Mouse (Mus musculus): ENCODE data around the gene Tnf.

Gene Tnf

DNA sequence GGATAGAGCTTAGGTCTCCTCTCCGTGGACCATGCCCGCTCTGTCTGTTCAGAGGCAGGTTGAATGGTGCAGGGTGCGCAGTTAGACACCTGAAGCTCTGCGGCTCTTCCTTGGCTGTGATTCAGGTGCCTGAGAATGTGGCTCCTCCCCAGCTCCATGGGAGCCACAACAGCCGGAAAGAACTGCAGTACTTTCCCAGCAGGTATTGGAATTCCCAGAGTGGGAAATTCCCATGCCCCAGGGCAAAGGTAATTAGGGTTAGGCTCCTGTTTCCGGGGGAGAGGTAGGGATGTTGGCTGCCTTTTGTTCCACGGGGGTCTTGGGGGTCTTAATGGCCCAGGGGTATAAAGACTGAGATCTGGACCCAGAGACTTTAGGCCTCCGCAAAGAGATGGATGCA is 2.9 kb downstream of the Tnf start:
- DNase-seq (ENCODE audit: low spot score in 2 of 2) = no peak

DNA sequence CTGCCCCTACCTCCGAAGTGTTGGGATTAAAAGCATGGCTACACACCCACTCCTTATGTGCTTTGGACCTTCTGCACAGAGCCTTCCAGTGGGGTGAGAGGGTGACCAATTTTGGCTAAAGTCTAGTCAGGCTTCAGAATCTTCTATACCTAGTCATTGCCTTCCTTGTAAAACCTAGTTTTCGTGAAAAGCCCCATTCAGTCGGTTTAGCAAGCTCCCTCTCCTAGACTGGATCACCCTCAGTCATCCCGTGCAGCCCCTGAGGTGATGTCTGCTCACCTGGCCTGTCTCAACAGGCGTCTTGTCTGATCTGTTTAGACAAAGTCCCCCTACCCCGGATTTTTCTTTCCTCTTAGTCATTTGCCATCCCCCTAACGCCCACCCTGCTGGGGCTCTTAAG is 3.8 kb downstream of the Tnf start:
- DNase-seq (ENCODE audit: low spot score in 2 of 2) = no peak

GRCm38 (mm10) chr17:35197126-35197525 is 4.7 kb downstream of the Tnf start:
- DNase-seq (ENCODE audit: low spot score in 2 of 2) = no peak

DNA sequence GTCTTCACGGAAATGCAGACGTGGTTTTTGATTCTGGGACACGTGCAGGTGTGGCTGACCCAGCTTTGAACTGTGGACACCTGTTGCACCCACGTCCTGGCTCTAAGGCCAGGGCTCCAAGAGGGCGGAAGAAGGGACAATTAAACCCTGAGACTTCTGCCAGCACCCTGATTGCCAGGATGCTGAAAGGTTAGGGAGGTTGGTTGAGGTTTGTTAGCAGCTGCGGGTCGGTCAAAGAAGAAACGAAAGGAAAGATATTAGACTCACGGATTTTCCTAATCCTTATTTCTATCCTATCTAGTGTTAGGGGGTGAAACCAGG is 5.5 kb downstream of the Tnf start:
- DNase-seq (ENCODE audit: low spot score in 2 of 2) = no peak

- peak; percentile 83 to 92 for DNase-seq (ENCODE audit: low spot score in 2 of 2)
Observed at GRCm38 (mm10) chr17:35195631-35196320, 6.0 kb downstream of the Tnf start.

- DNase-seq (ENCODE audit: low spot score in 2 of 2) = peak; percentile 30 to 36
Observed at GRCm38 (mm10) chr17:35194844-35195630, 6.8 kb downstream of the Tnf start.

- peak; percentile 51 to 81 for DNase-seq (ENCODE audit: low spot score in 2 of 2)
Observed at GRCm38 (mm10) chr17:35193881-35194843, 7.6 kb downstream of the Tnf start, which contains the start of gene Ltb. Gene Ltb (plus strand): TSS chr17:35194439.

GRCm38 (mm10) chr17:35192924-35193323 is 8.9 kb downstream of the Tnf start:
- DNase-seq (ENCODE audit: low spot score in 2 of 2) = no peak

GRCm38 (mm10) chr17:35191723-35192122 is 10.1 kb downstream of the Tnf start:
- no peak for DNase-seq (ENCODE audit: low spot score in 2 of 2)

- DNase-seq (ENCODE audit: low spot score in 2 of 2) = peak in 1 of 2 experiments; percentile 35
Observed at GRCm38 (mm10) chr17:35190096-35190495, 11.7 kb downstream of the Tnf start.

- DNase-seq (ENCODE audit: low spot score in 2 of 2) = peak in 1 of 2 experiments; percentile 23
Observed at GRCm38 (mm10) chr17:35189186-35189585, 12.6 kb downstream of the Tnf start.

DNA sequence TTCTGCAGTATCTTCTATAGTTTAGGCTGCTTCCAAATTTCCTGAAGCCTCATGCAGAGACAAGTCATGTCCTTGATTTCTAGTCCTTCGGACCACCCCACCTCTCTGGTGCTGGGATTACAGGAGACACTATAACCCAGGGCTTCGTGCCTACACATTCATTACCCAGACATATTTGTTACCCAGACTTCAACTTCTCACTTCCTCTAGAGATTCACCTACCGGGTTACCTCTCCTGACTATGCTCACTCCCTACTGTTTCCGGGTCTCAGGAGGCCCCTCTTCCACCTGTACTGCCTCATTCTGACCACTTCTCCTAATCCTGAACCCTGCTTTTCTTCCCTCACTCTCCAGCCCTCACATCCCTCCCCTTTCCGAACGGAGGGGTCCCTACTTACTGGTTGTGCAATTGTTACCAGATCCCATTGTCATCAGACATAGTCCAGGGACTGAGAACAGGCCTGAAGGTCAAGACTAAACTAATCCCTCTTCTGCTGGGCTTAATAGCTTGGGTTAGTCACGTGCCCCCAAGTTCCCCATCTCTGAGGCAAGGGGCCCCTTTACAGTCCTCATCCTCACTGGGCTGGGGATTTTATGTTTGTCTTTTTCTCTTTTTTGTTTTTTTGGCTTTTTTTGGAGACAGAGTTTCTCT is 13.7 kb downstream of the Tnf start, which contains the start of gene Lst1:
Gene Lst1 (minus strand): TSS at position 481 of the 652 bp plus-strand sequence.
- no peak for DNase-seq (ENCODE audit: low spot score in 2 of 2)

- no peak for DNase-seq (ENCODE audit: low spot score in 2 of 2)
Observed at GRCm38 (mm10) chr17:35187345-35187744, 14.5 kb downstream of the Tnf start.

DNA sequence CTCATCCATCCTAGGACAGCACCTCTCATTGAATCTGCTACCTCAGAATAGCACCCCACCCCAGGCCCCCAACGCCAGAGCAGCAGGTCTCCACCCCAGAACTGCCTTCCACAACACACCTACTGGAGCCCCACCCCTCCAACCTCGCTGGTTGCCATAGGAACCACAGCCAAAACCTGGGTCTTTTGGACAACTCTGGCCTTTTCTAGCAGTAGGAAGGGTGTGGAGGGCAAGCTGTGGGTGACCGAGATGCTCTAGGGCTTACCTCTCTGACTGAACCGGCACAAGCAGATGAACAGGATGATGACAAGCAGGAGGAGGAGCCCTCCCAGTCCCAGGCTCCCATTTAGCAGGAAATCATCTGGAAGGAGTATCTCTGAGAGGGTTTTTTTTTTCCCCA is 15.1 kb downstream of the Tnf start:
- DNase-seq (ENCODE audit: low spot score in 2 of 2) = peak in 1 of 2 experiments; percentile 72

DNA sequence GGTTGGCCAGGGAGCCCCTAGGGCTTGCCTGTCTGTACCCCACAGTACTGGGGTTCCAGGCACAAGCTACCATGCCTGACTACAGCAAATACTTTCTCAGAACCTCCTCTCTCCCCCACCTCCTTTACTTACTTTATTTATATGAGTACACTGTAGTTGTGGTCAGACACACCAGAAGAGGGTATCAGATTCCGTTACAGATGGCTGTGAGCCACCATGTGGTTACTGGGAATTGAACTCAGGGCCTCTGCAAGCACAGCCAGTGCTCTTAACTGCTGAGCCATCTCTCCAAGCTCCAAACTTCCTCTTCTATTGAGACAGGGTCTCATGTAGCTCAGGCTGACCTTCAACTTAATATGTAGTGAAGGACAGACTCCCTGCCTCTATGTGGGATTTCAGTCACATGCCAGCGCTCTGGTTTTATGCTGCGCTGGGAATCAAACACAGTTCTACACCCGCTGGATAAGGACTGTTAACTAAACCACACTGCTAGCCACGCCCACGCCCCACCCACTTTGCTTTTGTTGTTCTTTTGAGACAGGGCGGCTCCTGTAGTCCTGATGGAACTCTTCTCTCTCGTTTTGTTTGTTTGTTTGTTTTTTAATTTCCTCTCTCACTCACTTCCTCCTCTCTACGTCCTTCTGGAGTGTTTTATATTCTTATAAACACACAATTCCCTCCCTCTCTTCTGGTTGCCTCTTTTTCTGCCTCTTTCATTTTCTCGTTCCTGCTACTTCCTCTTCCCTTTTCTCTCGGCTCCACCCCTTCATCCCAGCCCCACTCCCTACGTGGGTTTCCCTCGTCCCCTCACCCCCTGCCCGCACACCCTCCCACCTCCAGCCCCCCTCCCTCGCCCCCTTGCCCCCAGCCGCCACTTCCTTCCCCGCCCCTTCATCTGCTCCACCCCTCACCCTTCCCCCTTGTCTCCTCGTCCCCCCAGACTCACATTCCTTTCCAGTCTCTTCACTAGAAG is 15.9 kb downstream of the Tnf start:
- DNase-seq (ENCODE audit: low spot score in 2 of 2) = peak in 1 of 2 experiments; percentile 90

DNA sequence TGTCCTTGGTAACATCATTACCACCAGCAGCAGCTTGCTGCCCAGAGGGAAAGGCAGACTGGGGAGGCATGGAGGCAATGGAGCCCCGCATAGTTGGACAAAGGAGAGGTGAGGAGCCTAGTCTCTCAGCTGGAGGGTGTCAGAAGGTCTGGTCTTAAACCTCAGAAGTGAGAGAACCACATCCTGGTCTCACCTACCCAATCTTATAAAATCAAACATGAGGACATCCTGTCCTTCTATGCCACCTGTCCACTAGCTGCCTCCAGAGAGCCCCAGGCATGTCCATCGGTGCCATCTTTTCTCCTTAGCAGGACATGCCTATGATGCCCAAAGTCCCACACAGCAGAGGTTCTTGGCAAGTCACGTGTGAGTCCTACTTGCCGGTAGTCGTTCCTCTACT is 21.7 kb downstream of the Tnf start:
- no peak for DNase-seq (ENCODE audit: low spot score in 2 of 2)

DNA sequence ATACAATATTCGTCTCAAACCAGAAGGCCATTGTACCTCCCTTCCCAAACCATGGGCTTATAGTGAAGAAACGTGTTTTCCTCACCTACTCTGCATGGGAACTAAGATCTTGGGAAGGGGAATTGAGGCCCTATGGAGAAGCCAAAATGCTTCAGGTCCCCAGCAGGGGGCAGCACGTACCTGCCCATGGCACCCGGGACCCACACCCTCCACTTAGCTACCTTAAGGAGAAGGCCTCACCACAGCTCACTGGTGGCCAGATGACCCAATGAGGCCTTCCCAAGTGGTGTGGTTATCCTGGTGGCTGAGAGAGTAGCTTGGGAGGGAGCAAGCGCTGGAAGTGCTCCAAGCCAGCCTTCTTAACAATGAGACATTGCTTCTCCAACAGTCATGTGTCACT is 23.3 kb downstream of the Tnf start:
- DNase-seq (ENCODE audit: low spot score in 2 of 2) = peak; percentile 64 to 82

GRCm38 (mm10) chr17:35175968-35176367 is 25.8 kb downstream of the Tnf start, which contains the start of gene Aif1:
Gene Aif1 (minus strand): TSS chr17:35176068.
- DNase-seq (ENCODE audit: low spot score in 2 of 2) = no peak

DNA sequence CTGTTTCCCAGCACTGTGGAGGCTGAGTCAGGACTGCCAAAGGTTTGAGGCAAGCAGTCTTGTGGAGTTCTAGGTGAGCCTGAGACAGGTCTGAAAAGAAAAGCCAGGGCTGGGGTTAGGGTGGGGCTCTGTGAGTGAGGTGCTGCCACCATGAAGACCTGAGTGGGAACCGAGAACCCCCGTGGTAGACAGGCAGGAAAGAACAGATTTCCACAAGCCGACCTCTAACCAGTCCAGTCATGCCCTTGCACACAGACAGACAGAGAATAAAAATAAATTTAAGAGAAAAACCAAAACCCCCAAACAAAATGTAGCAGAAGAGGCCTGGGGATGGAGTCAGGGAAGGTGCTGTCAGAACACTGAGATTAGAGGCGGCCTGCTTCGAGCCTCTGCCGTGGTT is 26.4 kb downstream of the Tnf start:
- DNase-seq (ENCODE audit: low spot score in 2 of 2) = peak in 1 of 2 experiments; percentile 17

Data from spleen, postnatal 10 days (tissue).